Mouse (Mus musculus) layer of hippocampus, adult 2 months (tissue): Measurements from ENCODE around the gene Spag5. TPM values are rescaled to one million over a fixed set of nuclear protein-coding genes. Genes with fewer than 3 reads are reported as not detected.

ENCODE experiments used
- DNase-seq, 2 experiments: peaks; one replicate each; pipeline ENCODE4 v3.0.0; 2022; ENCODE audit warnings: low spot score in 2 of 2
- H3K27ac ChIP-seq: fragments of 200-600 bp; 2 replicates; pipeline ENCODE4 v1.8.1; 2022
- H3K4me3 ChIP-seq: fragments of 200-600 bp; 2 replicates; pipeline ENCODE4 v1.8.1; 2022; ENCODE audit warnings: mild to moderate bottlenecking
- CTCF ChIP-seq: fragments of 200-600 bp; conservative IDR thresholded peaks from 2 replicates; pipeline ENCODE4 v1.8.1; 2022; ENCODE audit warnings: antibody characterized with exemption, mild to moderate bottlenecking, moderate library complexity
- total RNA-seq, 2 experiments: library from RNA; stranded (reverse); gene quantifications; 2 replicates each; pipeline ENCODE4 v1.2.3; 2021

Gene Spag5
- total RNA-seq, 2 experiments from 2014 or later, result 8.3 to 8.5 TPM

GRCm38 (mm10) chr11:78290654-78291053 is 10.7 kb upstream of the Spag5 start, which contains the start of gene BC030499:
Gene BC030499 (plus strand): TSS chr11:78290841.
- no peak for TF ChIP-seq CTCF
- peak in 1 of 2 experiments; percentile 27 for DNase-seq
- Histone ChIP-seq H3K27ac (peak within 1 kb of the TSS; percentile 82), H3K4me3 (no peak within 1 kb of the TSS)

DNA sequence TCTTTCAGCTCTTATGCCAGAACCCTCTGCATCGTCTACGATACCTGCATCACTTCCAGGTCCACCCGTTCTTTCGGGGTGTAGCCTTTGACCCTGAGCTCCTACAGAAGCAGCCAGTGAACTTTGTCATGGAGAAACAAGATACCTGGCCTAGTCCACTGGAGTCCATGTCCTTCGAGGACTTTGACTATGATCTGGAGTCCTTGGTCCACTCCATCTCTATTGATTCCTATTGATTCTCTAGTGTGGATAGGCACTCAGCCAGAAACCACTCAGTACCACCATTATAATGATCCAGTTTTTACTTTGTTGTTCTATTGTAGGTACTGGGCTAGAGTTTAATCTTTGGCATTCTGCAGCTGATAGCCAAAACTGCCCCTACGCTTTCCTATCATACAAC is 6.7 kb upstream of the Spag5 start:
- no peak overlapping the region for H3K27ac ChIP-seq
- no peak overlapping the region for H3K4me3 ChIP-seq
- no peak for TF ChIP-seq CTCF
- DNase-seq, result no peak

DNA sequence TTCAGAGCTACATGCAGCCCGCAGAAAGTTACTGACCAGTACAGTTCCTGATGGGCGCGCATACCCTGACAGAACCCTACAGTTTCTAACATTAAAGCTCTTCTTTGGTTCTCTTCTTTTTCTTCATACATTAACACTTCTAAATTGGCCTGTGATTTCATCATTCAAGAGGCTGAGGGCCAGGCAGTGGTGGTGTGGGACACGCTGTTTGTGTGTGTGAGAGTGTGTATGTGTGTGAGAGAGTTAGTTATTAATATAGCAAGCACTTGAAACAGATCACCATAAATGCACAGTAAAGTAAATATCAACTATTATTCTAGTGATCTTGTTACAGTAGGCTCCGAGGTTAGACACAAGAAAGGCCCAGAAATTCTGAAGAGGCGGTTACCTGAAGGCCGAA is 412 bp upstream of the Spag5 start:
- Histone ChIP-seq H3K27ac (peak overlapping the region; percentile 91), H3K4me3 (peak overlapping the region; percentile 82)
- DNase-seq, result no peak
- TF ChIP-seq CTCF, result no peak

DNA sequence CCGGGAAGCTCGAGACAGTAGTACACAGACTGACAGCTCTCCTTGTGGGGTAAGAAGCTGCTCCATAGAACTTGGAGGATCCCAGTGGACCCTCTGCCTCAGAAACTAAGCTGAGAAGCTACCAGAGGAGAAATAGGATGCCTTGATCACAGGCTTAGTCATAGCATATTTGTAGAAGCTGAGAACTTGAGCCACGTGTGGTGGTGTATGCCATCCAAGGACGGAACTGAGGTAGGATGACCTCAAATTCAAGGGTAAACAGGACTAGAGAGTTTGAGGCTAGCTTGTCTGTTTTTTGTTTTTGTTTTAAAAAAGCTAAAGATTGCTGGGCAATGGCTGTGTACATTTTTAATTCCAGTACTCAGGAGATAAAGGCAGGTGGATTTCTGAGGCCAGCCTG is 3.9 kb downstream of the Spag5 start:
- TF ChIP-seq CTCF, result no peak
- no peak for DNase-seq
- H3K4me3 ChIP-seq, result no peak overlapping the region
- no peak overlapping the region for H3K27ac ChIP-seq

DNA sequence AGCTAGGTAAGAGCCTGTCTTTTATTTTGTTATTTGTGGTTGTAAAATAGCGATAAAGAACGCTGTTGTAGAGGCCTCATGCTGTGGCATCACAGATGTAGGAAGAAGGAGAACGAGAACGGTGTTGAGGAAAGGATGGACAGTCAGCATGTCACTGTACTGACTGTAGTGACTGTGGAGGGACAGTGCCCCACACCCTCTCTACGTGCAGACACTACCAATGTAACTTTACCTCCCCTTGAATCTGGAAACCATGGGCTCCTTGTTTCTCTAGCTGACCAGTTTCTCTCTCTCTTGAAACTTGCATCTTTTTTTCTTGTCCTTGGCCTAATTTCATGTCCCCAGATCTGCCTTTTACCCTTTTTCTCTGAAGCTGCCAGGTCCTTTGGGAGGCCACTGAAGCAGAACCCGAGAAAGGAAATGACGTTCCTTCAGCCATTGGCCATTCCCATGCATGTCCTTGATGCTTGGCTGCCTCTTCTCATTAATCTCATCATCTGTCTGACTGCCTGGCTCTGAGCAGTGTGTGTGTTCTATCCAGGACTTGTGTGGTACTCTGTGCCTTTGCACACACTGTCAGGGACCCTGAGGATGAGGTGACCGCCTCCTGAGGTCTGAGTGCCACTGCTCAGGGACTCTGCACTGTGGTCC is 9.7 kb downstream of the Spag5 start:
- no peak for TF ChIP-seq CTCF
- no peak overlapping the region for H3K27ac ChIP-seq
- DNase-seq, result no peak
- H3K4me3 ChIP-seq, result no peak overlapping the region

GRCm38 (mm10) chr11:78313662-78314061 is 12.3 kb downstream of the Spag5 start:
- DNase-seq, result no peak
- H3K4me3 ChIP-seq, result no peak overlapping the region
- no peak for TF ChIP-seq CTCF
- no peak overlapping the region for H3K27ac ChIP-seq

GRCm38 (mm10) chr11:78318411-78318810 is 17.1 kb downstream of the Spag5 start:
- Histone ChIP-seq H3K4me3 (no peak overlapping the region), H3K27ac (peak overlapping the region; percentile 75)
- no peak for DNase-seq
- TF ChIP-seq CTCF, result no peak

DNA sequence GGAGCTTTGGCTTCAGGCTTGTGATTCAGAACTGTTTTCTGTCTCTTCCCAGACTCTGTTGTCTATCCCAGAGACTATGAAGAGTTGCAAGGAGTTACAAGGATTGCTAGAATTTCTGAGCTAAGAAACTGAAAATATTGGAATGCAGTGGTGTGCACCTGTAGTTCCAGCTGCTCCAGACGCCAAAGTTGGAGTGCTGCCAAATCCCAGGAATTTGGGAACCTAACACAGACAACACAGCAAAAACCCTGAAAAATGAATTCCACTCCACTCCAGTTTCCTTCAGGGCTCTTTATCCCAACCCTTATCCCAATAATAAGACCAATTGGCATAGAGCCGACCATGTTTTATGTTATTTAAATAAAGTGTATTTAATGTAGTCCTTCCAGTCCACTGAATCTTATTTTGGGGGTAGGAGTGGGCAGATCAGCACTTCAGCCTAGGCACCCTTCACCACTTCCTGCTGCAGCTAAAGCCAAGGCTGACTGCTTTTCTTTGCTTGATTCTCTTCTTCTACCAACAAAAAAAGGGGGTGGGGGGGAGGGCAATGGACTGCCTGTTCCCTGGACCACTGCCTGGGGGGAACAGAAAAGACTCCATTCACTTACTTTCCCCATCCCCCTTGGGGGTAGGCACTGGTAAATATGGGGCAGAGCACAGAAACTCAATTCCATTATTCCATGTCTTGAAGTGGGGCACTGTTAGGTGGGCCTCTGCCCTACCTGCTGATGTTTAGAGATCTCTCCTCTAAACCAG is 20.9 kb downstream of the Spag5 start:
- DNase-seq, result peak in 1 of 2 experiments; percentile 50

GRCm38 (mm10) chr11:78322860-78323259 is 21.5 kb downstream of the Spag5 start, which contains the start of gene Aldoc:
Gene Aldoc (plus strand): TSS chr11:78322968.
- no peak for TF ChIP-seq CTCF
- peak within 1 kb of the TSS; percentile 53 for H3K4me3 ChIP-seq

More for the DNA sequence above, 20.9 kb downstream of the Spag5 start:
- TF ChIP-seq CTCF, result no peak
- peak overlapping the region; percentile 53 for H3K4me3 ChIP-seq
- H3K27ac ChIP-seq, result peak overlapping the region; percentile 93

DNA sequence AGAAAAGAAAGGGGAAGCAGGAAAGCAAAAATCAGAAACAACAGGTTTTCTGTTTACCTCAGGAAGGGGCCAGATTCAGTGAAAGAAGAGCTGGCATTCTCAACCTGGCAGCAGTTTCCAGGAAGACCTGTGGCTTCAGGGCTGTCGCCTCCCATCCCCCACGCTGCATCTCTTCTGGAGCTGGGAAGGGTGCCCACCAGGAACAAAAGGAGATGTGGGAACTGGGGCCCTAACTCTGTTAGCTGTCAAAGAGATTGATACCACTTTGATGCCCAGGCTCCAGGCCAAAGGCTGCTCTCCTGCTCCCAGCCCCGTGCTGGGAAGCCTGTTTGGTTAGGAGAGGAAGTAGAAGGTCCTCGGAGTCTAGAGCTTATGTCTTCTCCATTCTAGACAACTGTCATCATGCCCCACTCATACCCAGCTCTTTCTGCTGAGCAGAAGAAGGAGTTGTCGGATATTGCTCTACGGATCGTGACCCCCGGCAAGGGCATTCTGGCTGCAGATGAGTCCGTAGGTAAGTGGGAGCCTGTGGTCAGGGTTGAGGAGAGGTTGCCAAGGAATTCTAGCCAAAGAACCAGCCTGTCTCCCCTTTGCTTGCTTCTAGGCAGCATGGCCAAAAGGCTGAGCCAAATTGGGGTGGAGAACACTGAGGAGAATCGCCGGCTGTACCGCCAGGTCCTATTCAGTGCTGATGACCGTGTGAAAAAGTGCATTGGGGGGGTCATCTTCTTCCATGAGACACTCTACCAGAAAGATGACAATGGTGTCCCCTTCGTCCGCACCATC is 22.9 kb downstream of the Spag5 start:
- no peak for TF ChIP-seq CTCF
- peak; percentile 44 to 55 for DNase-seq
- Histone ChIP-seq H3K4me3 (peak overlapping the region; percentile 53), H3K27ac (peak overlapping the region; percentile 93)

More at GRCm38 (mm10) chr11:78322860-78323259, 21.5 kb downstream of the Spag5 start, which contains the start of gene Aldoc:
- H3K27ac ChIP-seq, result peak within 1 kb of the TSS; percentile 93
- peak; percentile 72 to 87 for DNase-seq

- Histone ChIP-seq H3K27ac (peak overlapping the region; percentile 93), H3K4me3 (peak overlapping the region; percentile 53)
- TF ChIP-seq CTCF, result peak; percentile 36
- no peak for DNase-seq
These were observed 23.6 kb downstream of the Spag5 start for GRCm38 (mm10) chr11:78324965-78325364.

GRCm38 (mm10) chr11:78327215-78327614 is 25.9 kb downstream of the Spag5 start:
- no peak for DNase-seq
- TF ChIP-seq CTCF, result no peak
- Histone ChIP-seq H3K27ac (peak overlapping the region; percentile 93; the same call in 1 of the 2 replicates), H3K4me3 (peak overlapping the region; percentile 4)
